Mouse (Mus musculus) midbrain, embryonic 12.5 days (tissue): ENCODE measurements at regions not wholly inside any gene's neighbourhood (a gene's known extent, or its start where the extent isn't known, plus 50 kb on each side); places are given as distances from the start of the nearest gene placed in this dataset.

Experiments used
- ATAC-seq: fragments of 200-750 bp; cut with Nextera tagmentation; 2 replicates; pipeline ENCODE4 v1.8.0; 2017; ENCODE audit warnings: low read depth, moderate TSS enrichment, moderate library complexity; ENCODE audit not compliant: low FRiP score
- H3K27ac ChIP-seq: fragments of 300-500 bp; sonication (generic); replicated peaks from 2 replicates; pipeline ENCODE4 v1.5.1; 2016; ENCODE audit warnings: mild to moderate bottlenecking
- H3K27me3 ChIP-seq: fragments of 300-500 bp; sonication (generic); 2 replicates; pipeline ENCODE4 v1.6.1; 2016; ENCODE audit warnings: mild to moderate bottlenecking
- H3K36me3 ChIP-seq: fragments of 300-500 bp; sonication (generic); 2 replicates; pipeline ENCODE4 v1.6.1; 2016
- H3K4me1 ChIP-seq: fragments of 300-500 bp; sonication (generic); 2 replicates; pipeline ENCODE4 v1.6.1; 2016
- H3K4me2 ChIP-seq: fragments of 300-500 bp; sonication (generic); replicated peaks from 2 replicates; pipeline ENCODE4 v1.6.1; 2016; ENCODE audit warnings: mild to moderate bottlenecking, moderate library complexity
- H3K4me3 ChIP-seq: fragments of 300-500 bp; sonication (generic); 2 replicates; pipeline ENCODE4 v1.5.1; 2016; ENCODE audit warnings: mild to moderate bottlenecking
- H3K9ac ChIP-seq: fragments of 300-500 bp; sonication (generic); replicated peaks from 2 replicates; pipeline ENCODE4 v1.6.1; 2016; ENCODE audit warnings: mild to moderate bottlenecking, moderate library complexity
- H3K9me3 ChIP-seq: fragments of 300-500 bp; sonication (generic); 2 replicates; pipeline ENCODE4 v1.6.1; 2016; ENCODE audit warnings: mild to moderate bottlenecking
- WGBS: fragments of 180-500 bp; shearing (Covaris S2); methylation state at CpG from one replicate; pipeline ENCODE4 v1.1.7; 2016; 5-methylcytosine and 5-hydroxymethylcytosine counted together

DNA sequence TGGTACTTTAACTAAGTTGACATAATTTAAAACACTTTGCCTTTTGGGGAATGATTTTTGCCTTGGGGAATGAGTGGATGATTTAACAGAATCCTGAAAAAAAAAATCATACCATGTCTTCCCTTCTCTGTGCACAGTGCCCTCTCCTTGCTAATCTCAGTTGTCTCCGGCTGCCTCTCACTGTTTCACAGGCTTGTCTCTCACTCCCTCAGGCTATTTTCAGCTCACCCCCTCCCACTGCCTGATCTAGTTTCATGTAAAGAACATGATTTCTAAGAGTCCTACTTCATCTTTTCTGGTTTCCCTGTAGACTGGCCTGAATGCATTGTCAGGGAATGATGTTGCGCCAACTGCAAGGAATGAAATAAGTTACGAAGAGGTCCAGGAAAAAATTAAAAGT is 231.2 kb downstream of the Brinp2 start:
- Histone ChIP-seq H3K36me3 (no peaks in the 10 kb centered on the region), H3K27ac (no peak overlapping the region), H3K4me1 (no peaks in the 10 kb centered on the region), H3K9me3 (no peaks in the 10 kb centered on the region), H3K4me3 (no peak overlapping the region), H3K4me2 (no peak overlapping the region), H3K27me3 (no peaks in the 10 kb centered on the region), H3K9ac (no peak overlapping the region)
- 84% methylated on average over 3 of the region's 3 CpGs for WGBS
- ATAC-seq: no peak

DNA sequence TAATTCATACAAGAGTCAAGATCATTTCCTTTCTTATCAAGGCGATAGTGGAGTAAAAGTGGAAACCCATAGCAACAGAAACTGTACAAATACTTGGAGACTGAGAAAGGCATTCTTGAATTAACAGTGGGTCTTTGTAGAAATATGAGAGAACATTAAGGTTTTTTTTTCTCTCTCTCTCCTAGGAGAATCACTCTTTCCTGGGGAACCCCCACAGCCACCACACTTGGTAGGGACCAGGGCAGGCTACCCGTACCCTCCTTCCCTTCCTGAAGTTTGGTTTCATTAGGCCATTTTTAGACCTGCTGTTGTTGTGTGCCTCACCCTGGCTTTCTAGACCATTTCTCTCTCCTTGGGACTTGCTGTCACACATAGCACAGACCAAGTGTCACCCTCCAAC is 229.9 kb downstream of the Brinp2 start:
- no peaks in the 10 kb centered on the region for H3K4me1 ChIP-seq
- no peaks in the 10 kb centered on the region for H3K27me3 ChIP-seq
- H3K4me3 ChIP-seq: no peak overlapping the region
- no peaks in the 10 kb centered on the region for H3K9me3 ChIP-seq
- no peak overlapping the region for H3K4me2 ChIP-seq
- no peak for ATAC-seq
- H3K9ac ChIP-seq: no peak overlapping the region
- H3K36me3 ChIP-seq: no peaks in the 10 kb centered on the region
- no peak overlapping the region for H3K27ac ChIP-seq
- WGBS: 79% methylated on average over 2 of the region's 2 CpGs

GRCm38 (mm10) chr1:158129243-158129770 is 226.8 kb downstream of the Brinp2 start:
- no peak overlapping the region for H3K9ac ChIP-seq
- no peak overlapping the region for H3K4me3 ChIP-seq
- H3K27me3 ChIP-seq: no peaks in the 10 kb centered on the region
- no peaks in the 10 kb centered on the region for H3K36me3 ChIP-seq
- WGBS: 93% methylated on average over 3 of the region's 3 CpGs
- no peaks in the 10 kb centered on the region for H3K9me3 ChIP-seq
- no peaks in the 10 kb centered on the region for H3K4me1 ChIP-seq
- no peak for ATAC-seq
- H3K27ac ChIP-seq: no peak overlapping the region
- H3K4me2 ChIP-seq: no peak overlapping the region

GRCm38 (mm10) chr1:158147525-158147924 is 208.6 kb downstream of the Brinp2 start:
- Histone ChIP-seq H3K4me3 (no peak overlapping the region), H3K4me2 (no peak overlapping the region), H3K4me1 (peaks cover 13% of the 10 kb centered on the region), H3K27me3 (peaks cover 31% of the 10 kb centered on the region), H3K36me3 (no peaks in the 10 kb centered on the region), H3K9me3 (no peaks in the 10 kb centered on the region), H3K27ac (peak overlapping the region; percentile 35; the same call in 1 of the 2 replicates), H3K9ac (no peak overlapping the region)
- ATAC-seq: peak; percentile 88
- under 1% methylated on average over 3 of the region's 3 CpGs for WGBS

- H3K9ac ChIP-seq: no peak overlapping the region
- ATAC-seq: peak; percentile 19; the same call in 1 of the 2 replicates
- 58% methylated on average over 5 of the region's 5 CpGs for WGBS
- H3K4me2 ChIP-seq: no peak overlapping the region
- H3K36me3 ChIP-seq: no peaks in the 10 kb centered on the region
- no peaks in the 10 kb centered on the region for H3K9me3 ChIP-seq
- H3K4me3 ChIP-seq: no peak overlapping the region
- peaks cover 26% of the 10 kb centered on the region for H3K27me3 ChIP-seq
- H3K27ac ChIP-seq: peak overlapping the region; percentile 35; the same call in 1 of the 2 replicates
- peaks cover 13% of the 10 kb centered on the region for H3K4me1 ChIP-seq
Measured at GRCm38 (mm10) chr1:158148035-158148434, 208.1 kb downstream of the Brinp2 start.

GRCm38 (mm10) chr1:158161111-158161510 is 195.0 kb downstream of the Brinp2 start:
- no peak overlapping the region; the same call in 1 of the 2 replicates for H3K4me2 ChIP-seq

GRCm38 (mm10) chr1:158161533-158161932 is 194.6 kb downstream of the Brinp2 start:
- Histone ChIP-seq H3K4me1 (peaks cover 8% of the 10 kb centered on the region), H3K9me3 (no peaks in the 10 kb centered on the region), H3K27ac (no peak overlapping the region), H3K9ac (no peak overlapping the region), H3K4me2 (no peak overlapping the region; the same call in 1 of the 2 replicates), H3K4me3 (no peak overlapping the region), H3K36me3 (no peaks in the 10 kb centered on the region), H3K27me3 (0 out of 2 replicates have a peak, but pooled peaks cover 2% of the 10 kb centered on the region)
- peak; percentile 71; the same call in 1 of the 2 replicates for ATAC-seq
- 16% methylated on average over 6 of the region's 6 CpGs for WGBS

More at GRCm38 (mm10) chr1:158161111-158161510, 195.0 kb downstream of the Brinp2 start:
- no peaks in the 10 kb centered on the region for H3K36me3 ChIP-seq
- H3K4me3 ChIP-seq: no peak overlapping the region
- H3K9ac ChIP-seq: no peak overlapping the region
- WGBS: 50% methylated on average over 2 of the region's 2 CpGs
- H3K27me3 ChIP-seq: 0 out of 2 replicates have a peak, but pooled peaks cover 2% of the 10 kb centered on the region
- H3K27ac ChIP-seq: no peak overlapping the region
- peaks cover 8% of the 10 kb centered on the region for H3K4me1 ChIP-seq
- no peaks in the 10 kb centered on the region for H3K9me3 ChIP-seq
- ATAC-seq: no peak

GRCm38 (mm10) chr1:158163411-158163810 is 192.7 kb downstream of the Brinp2 start:
- no peak overlapping the region for H3K4me2 ChIP-seq
- no peak for ATAC-seq
- no peak overlapping the region for H3K4me3 ChIP-seq
- no peak overlapping the region for H3K27ac ChIP-seq
- H3K9ac ChIP-seq: no peak overlapping the region
- H3K9me3 ChIP-seq: no peaks in the 10 kb centered on the region
- no peaks in the 10 kb centered on the region for H3K36me3 ChIP-seq
- H3K27me3 ChIP-seq: 0 out of 2 replicates have a peak, but pooled peaks cover 2% of the 10 kb centered on the region
- H3K4me1 ChIP-seq: peaks cover 8% of the 10 kb centered on the region

GRCm38 (mm10) chr1:158170006-158170405 is 186.1 kb downstream of the Brinp2 start:
- no peak overlapping the region for H3K9ac ChIP-seq
- 29% methylated on average over 3 of the region's 3 CpGs for WGBS
- no peaks in the 10 kb centered on the region for H3K36me3 ChIP-seq
- no peak overlapping the region for H3K4me3 ChIP-seq
- H3K4me2 ChIP-seq: no peak overlapping the region
- 0 out of 2 replicates have a peak, but pooled peaks have one; percentile 23 for ATAC-seq
- H3K4me1 ChIP-seq: no peaks in the 10 kb centered on the region
- no peak overlapping the region for H3K27ac ChIP-seq
- H3K9me3 ChIP-seq: no peaks in the 10 kb centered on the region
- H3K27me3 ChIP-seq: no peaks in the 10 kb centered on the region

DNA sequence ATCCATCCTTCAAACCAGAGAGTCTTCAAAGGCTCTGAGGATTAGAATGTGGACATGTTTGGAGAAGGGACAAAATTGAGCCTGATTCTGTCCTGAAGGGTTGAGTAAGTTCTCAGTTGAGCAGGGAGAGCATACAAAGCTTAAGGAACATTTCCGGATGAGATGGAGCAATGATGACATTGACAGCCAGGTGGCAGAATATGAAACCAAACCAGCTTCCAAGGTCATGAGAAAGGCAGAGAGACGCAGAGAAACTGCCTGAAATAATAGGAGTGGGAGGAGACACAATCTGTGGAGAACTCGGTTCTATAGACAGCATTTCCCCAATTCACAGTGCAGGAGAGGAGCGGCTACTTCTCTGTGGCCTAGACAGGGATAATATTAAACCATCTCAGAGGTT is 176.0 kb downstream of the Brinp2 start:
- Histone ChIP-seq H3K9me3 (no peaks in the 10 kb centered on the region), H3K27ac (no peak overlapping the region), H3K4me3 (no peak overlapping the region), H3K4me2 (no peak overlapping the region), H3K9ac (no peak overlapping the region), H3K4me1 (no peaks in the 10 kb centered on the region), H3K36me3 (no peaks in the 10 kb centered on the region), H3K27me3 (no peaks in the 10 kb centered on the region)
- no peak for ATAC-seq
- 62% methylated on average over 4 of the region's 4 CpGs for WGBS

DNA sequence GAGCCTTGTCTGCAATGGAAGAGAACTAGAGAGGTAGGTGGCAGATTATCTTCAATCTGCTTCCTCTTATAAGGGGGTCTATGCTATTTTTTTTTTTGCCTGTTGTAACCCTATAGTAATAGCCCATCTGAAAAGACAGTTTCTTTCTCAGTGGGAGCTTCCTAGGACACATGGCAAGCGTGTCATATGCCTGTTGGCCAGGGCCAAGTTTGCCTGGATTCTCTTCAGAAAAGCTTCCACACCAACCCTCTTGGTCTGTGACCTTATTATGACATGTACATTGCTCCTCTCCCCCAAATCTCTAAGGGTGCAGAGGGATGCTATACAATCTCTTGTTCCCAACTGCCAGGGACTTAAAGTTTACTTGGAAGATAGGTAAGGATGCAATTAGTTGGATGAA is 174.8 kb downstream of the Brinp2 start:
- H3K4me2 ChIP-seq: no peak overlapping the region
- ATAC-seq: no peak
- no peak overlapping the region for H3K9ac ChIP-seq
- H3K4me1 ChIP-seq: no peaks in the 10 kb centered on the region
- H3K9me3 ChIP-seq: no peaks in the 10 kb centered on the region
- H3K27me3 ChIP-seq: no peaks in the 10 kb centered on the region
- H3K27ac ChIP-seq: no peak overlapping the region
- WGBS: 80% methylated on average over 1 of the region's 1 CpGs
- H3K4me3 ChIP-seq: no peak overlapping the region
- H3K36me3 ChIP-seq: no peaks in the 10 kb centered on the region

DNA sequence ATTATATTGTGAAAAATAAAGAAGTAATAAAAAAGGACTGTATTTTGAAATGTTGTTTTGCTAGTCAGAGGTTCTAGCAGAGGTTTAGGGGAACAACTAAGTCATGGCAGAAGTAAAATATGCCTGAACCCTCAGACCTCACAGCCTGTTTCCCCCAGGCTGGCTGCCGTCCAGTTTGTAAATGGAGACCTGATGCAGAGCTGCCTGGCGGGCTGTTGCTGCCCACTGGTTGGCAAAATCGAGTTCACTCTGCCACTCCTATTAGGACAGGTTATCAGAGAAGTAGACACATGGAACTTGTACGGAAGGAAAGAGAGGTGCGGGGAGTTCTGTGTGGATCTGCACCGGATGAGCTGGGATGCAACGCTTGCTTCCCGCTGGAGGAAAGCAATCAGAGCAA is 168.5 kb downstream of the Brinp2 start:
- H3K9me3 ChIP-seq: no peaks in the 10 kb centered on the region
- H3K4me1 ChIP-seq: no peaks in the 10 kb centered on the region
- no peaks in the 10 kb centered on the region for H3K36me3 ChIP-seq
- no peaks in the 10 kb centered on the region for H3K27me3 ChIP-seq
- WGBS: 71% methylated on average over 8 of the region's 8 CpGs
- no peak overlapping the region for H3K4me3 ChIP-seq
- H3K4me2 ChIP-seq: no peak overlapping the region
- no peak for ATAC-seq
- H3K27ac ChIP-seq: no peak overlapping the region
- H3K9ac ChIP-seq: no peak overlapping the region
